Mouse (Mus musculus) E14TG2a.4 (cell line): ENCODE results near the gene Unc5c.

Experiments
- CTCF ChIP-seq: conservative IDR thresholded peaks from 2 replicates; pipeline ENCODE4 v1.5.1; 2014; ENCODE audit warnings: low read length
- NANOG ChIP-seq: IDR thresholded peaks from 2 replicates; pipeline ENCODE4 v1.6.1; 2014; ENCODE audit warnings: borderline replicate concordance, low read length, mixed read lengths
- POU5F1 ChIP-seq: IDR thresholded peaks from 2 replicates; pipeline ENCODE4 v1.6.1; 2014; ENCODE audit warnings: low read length, borderline replicate concordance

DNA sequence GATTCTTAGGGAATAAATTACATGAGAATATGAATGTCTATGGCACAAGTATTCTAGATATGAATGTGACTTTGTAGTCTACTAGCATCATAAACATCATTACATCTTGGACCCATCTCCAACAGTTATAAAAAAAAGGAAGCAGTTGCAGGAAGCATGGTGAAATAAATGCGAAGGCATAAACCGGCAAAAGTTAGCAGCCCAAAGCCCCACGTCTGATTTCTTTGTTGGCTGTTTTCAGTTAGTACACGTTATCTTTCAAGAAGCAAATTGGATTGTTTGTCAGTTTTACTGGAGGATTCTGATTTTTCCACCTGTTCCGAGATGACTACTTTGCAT, 162.6 kb downstream of the Unc5c start:
- TF ChIP-seq CTCF (no peak), POU5F1 (no peak), NANOG (no peak)
